Mouse (Mus musculus) E14TG2a.4 (cell line): ENCODE results near the gene Pcbp3.

ENCODE experiments used
- CTCF ChIP-seq: conservative IDR thresholded peaks from 2 replicates; pipeline ENCODE4 v1.5.1; 2014; ENCODE audit warnings: low read length
- NANOG ChIP-seq: IDR thresholded peaks from 2 replicates; pipeline ENCODE4 v1.6.1; 2014; ENCODE audit warnings: borderline replicate concordance, low read length, mixed read lengths
- POU5F1 ChIP-seq: IDR thresholded peaks from 2 replicates; pipeline ENCODE4 v1.6.1; 2014; ENCODE audit warnings: low read length, borderline replicate concordance

- TF ChIP-seq CTCF (no peak), POU5F1 (no peak), NANOG (no peak)
These were observed 198.7 kb downstream of the Pcbp3 start for GRCm38 (mm10) chr10:76763016-76763415.
